Mouse (Mus musculus): ENCODE measurements around the gene Xndc1.

- TF ChIP-seq CTCF (IDR thresholded peaks at IDR 0.05; ENCODE audit: low read depth) (no peak), EP300 (IDR thresholded peaks at IDR 0.05; ENCODE audit: low read depth) (no peak)
Measured at GRCm38 (mm10) chr7:102016936-102017335, 48.4 kb upstream of the Xndc1 start.
